Mouse (Mus musculus) CH12.LX (cell line): ENCODE results near the gene Wfdc6a. TPM values are rescaled to one million over a fixed set of nuclear protein-coding genes. Genes with fewer than 3 reads are reported as not detected.

ENCODE experiments used
- DNase-seq: peaks from one replicate; pipeline ENCODE4 v3.0.0-alpha.2; 2013; ENCODE audit errors: extremely low read depth
- H3K27ac ChIP-seq: 2 replicates; pipeline ENCODE4 v1.5.1; 2012; ENCODE audit warnings: low read depth, mild to moderate bottlenecking, control low read depth, moderate library complexity; ENCODE audit not compliant: insufficient read depth
- H3K27me3 ChIP-seq: replicated peaks from 2 replicates; pipeline ENCODE3; 2012; ENCODE audit warnings: inconsistent platforms
- H3K36me3 ChIP-seq, 2 experiments: replicated peaks in 1 of 2; 2 replicates each; pipeline versions ENCODE3 to v1.6.1; 2012; ENCODE audit warnings: inconsistent platforms in 1 of 2, low read length in 1 of 2, mild to moderate bottlenecking in 1 of 2, mixed read lengths in 1 of 2, moderate library complexity in 1 of 2; ENCODE audit not compliant: control insufficient read depth in 1 of 2, insufficient read depth in 1 of 2
- H3K4me1 ChIP-seq, 2 experiments: 2 replicates each; pipeline ENCODE4 v1.6.1; 2012; ENCODE audit warnings: inconsistent platforms in 1 of 2, moderate library complexity in 1 of 2; ENCODE audit not compliant: insufficient read depth in 2 of 2, control insufficient read depth in 1 of 2
- H3K4me2 ChIP-seq: 2 replicates; pipeline ENCODE4 v1.6.1; 2012; ENCODE audit warnings: low read depth, mild to moderate bottlenecking, control low read depth; ENCODE audit not compliant: poor library complexity, insufficient read depth, severe bottlenecking
- H3K4me3 ChIP-seq, 3 experiments: fragments of 150-350 bp in 1 of 3; sonication (generic) in 1 of 3; replicated peaks in 1 of 3; 2 replicates each; pipeline versions ENCODE3 to v1.5.1; 2011 to 2012; ENCODE audit warnings: low read depth in 2 of 3, low read length in 2 of 3, mild to moderate bottlenecking in 2 of 3, moderate library complexity in 2 of 3, control low read depth in 1 of 3, improper control_type of control experiment in 1 of 3, inconsistent platforms in 1 of 3, mixed read lengths in 1 of 3; ENCODE audit not compliant: poor library complexity in 1 of 3
- H3K79me2 ChIP-seq: replicated peaks from 2 replicates; pipeline ENCODE4 v1.6.1; 2012; ENCODE audit warnings: mild to moderate bottlenecking, moderate library complexity; ENCODE audit not compliant: control insufficient read depth, poor library complexity, insufficient read depth, severe bottlenecking; ENCODE audit errors: extremely low read depth
- H3K9ac ChIP-seq: 2 replicates; pipeline ENCODE4 v1.6.1; 2012; ENCODE audit warnings: low read depth, mild to moderate bottlenecking, control low read depth, moderate library complexity; ENCODE audit not compliant: insufficient read depth
- H3K9me3 ChIP-seq: replicated peaks from 2 replicates; pipeline ENCODE3; 2012; ENCODE audit warnings: low read length, inconsistent platforms, mixed read lengths
- BHLHE40 ChIP-seq: IDR thresholded peaks from 2 replicates; pipeline ENCODE4 v1.6.1; 2011; ENCODE audit warnings: mild to moderate bottlenecking, low read depth, low read length, improper control_type of control experiment
- CHD1 ChIP-seq: IDR thresholded peaks from 2 replicates; pipeline ENCODE4 v1.6.1; 2012; ENCODE audit warnings: low read depth, low read length, improper control_type of control experiment, inconsistent platforms
- CTCF ChIP-seq, 2 experiments: IDR thresholded peaks in 1 of 2; conservative IDR thresholded peaks in 1 of 2; 2 replicates each; pipeline ENCODE4 v1.5.1; 2011 to 2012; ENCODE audit warnings: low read depth in 2 of 2, low read length in 2 of 2, improper control_type of control experiment in 1 of 2, inconsistent platforms in 1 of 2, mild to moderate bottlenecking in 1 of 2, moderate library complexity in 1 of 2
- E2F4 ChIP-seq: IDR thresholded peaks from 2 replicates; pipeline ENCODE4 v1.6.1; 2011; ENCODE audit warnings: low read depth, low read length, improper control_type of control experiment; ENCODE audit not compliant: insufficient replicate concordance
- EP300 ChIP-seq: IDR thresholded peaks from 2 replicates; pipeline ENCODE4 v1.6.1; 2011; ENCODE audit warnings: low read length, improper control_type of control experiment
- ETS1 ChIP-seq: conservative IDR thresholded peaks from 2 replicates; pipeline ENCODE4 v1.6.1; 2012; ENCODE audit warnings: low read depth, mild to moderate bottlenecking, inconsistent platforms, low read length, improper control_type of control experiment, moderate library complexity
- GABPA ChIP-seq: IDR thresholded peaks from 2 replicates; pipeline ENCODE4 v1.6.1; 2012; ENCODE audit warnings: low read depth, low read length, improper control_type of control experiment, inconsistent platforms; ENCODE audit not compliant: insufficient replicate concordance
- HCFC1 ChIP-seq: IDR thresholded peaks from 2 replicates; pipeline ENCODE4 v1.6.1; 2012; ENCODE audit warnings: low read depth, mild to moderate bottlenecking, inconsistent platforms, low read length, improper control_type of control experiment
- IRF4 ChIP-seq: IDR thresholded peaks from 2 replicates; pipeline ENCODE4 v1.6.1; 2014; ENCODE audit warnings: low read depth, mild to moderate bottlenecking, inconsistent platforms, low read length, improper control_type of control experiment
- JUN ChIP-seq: IDR thresholded peaks from 2 replicates; pipeline ENCODE4 v1.6.1; 2011; ENCODE audit warnings: low read depth, mild to moderate bottlenecking, low read length, improper control_type of control experiment, moderate library complexity; ENCODE audit not compliant: insufficient read depth
- JUND ChIP-seq: conservative IDR thresholded peaks from 2 replicates; pipeline ENCODE4 v1.6.1; 2011; ENCODE audit warnings: low read depth, low read length, improper control_type of control experiment
- KAT2A ChIP-seq: IDR thresholded peaks from 2 replicates; pipeline ENCODE4 v1.6.1; 2012; ENCODE audit warnings: low read length, improper control_type of control experiment, inconsistent platforms; ENCODE audit not compliant: insufficient replicate concordance
- MAFK ChIP-seq: IDR thresholded peaks from 2 replicates; pipeline ENCODE4 v1.6.1; 2011; ENCODE audit warnings: low read length, improper control_type of control experiment; ENCODE audit not compliant: insufficient replicate concordance
- MAZ ChIP-seq: IDR thresholded peaks from 2 replicates; pipeline ENCODE4 v1.6.1; 2012; ENCODE audit warnings: low read depth, mild to moderate bottlenecking, inconsistent platforms, low read length, improper control_type of control experiment, moderate library complexity
- MXI1 ChIP-seq: IDR thresholded peaks from 2 replicates; pipeline ENCODE4 v1.6.1; 2011; ENCODE audit warnings: mild to moderate bottlenecking, low read depth, low read length, improper control_type of control experiment
- POLR2A ChIP-seq: IDR thresholded peaks from 2 replicates; pipeline ENCODE4 v1.6.1; 2011; ENCODE audit warnings: low read depth, mild to moderate bottlenecking, improper control_type of control experiment, low read length
- RAD21 ChIP-seq: IDR thresholded peaks from 2 replicates; pipeline ENCODE4 v1.6.1; 2011; ENCODE audit warnings: low read depth, mild to moderate bottlenecking, low read length, improper control_type of control experiment, moderate library complexity
- RCOR1 ChIP-seq: conservative IDR thresholded peaks from 2 replicates; pipeline ENCODE4 v1.6.1; 2012; ENCODE audit warnings: low read depth, mild to moderate bottlenecking, inconsistent platforms, low read length, improper control_type of control experiment
- SIN3A ChIP-seq: IDR thresholded peaks from 2 replicates; pipeline ENCODE4 v1.6.1; 2012; ENCODE audit warnings: low read length, improper control_type of control experiment, inconsistent platforms
- TCF12 ChIP-seq: IDR thresholded peaks from 2 replicates; pipeline ENCODE4 v1.6.1; 2014; ENCODE audit warnings: low read depth, mild to moderate bottlenecking, inconsistent platforms, low read length, improper control_type of control experiment
- ZKSCAN1 ChIP-seq: IDR thresholded peaks from 2 replicates; pipeline ENCODE4 v1.6.1; 2012; ENCODE audit warnings: low read depth, inconsistent platforms, low read length, improper control_type of control experiment, borderline replicate concordance
- dilution Hi-C: fragments of 300-500 bp; cut with MboI; formaldehyde crosslinking; loops from 2 replicates; pipeline ENCODE4 v1.14.3; 2020; ENCODE audit warnings: low sequenced_read_pairs; ENCODE audit not compliant: extremely low pct_unique_long_range_greater_than_20kb, extremely low pct_ligation_motif_present
- in situ Hi-C: fragments of 300-500 bp; cut with MboI; formaldehyde crosslinking; loops from 3 replicates; pipeline ENCODE4 v1.14.3; 2019; ENCODE audit warnings: low sequenced_read_pairs, low pct_ligation_motif_present, low pct_unique_long_range_greater_than_20kb, mixed read lengths
- polyA plus RNA-seq: library from polyadenylated mRNA; unstranded; fragments of >175 nt; gene quantifications from 2 replicates; pipeline ENCODE4 v1.2.1, GENCODE M21; 2012; ENCODE audit warnings: low read depth; ENCODE audit not compliant: insufficient read length
- total RNA-seq, 2 experiments: library from RNA; depleted of rRNA; stranded (reverse); fragments of 300-350 nt in 1 of 2; fragments of >200 nt in 1 of 2; gene quantifications; 2 replicates each; pipeline ENCODE4 v1.2.3; 2012 to 2014

Gene Wfdc6a
- total and polyA plus RNA-seq, 3 experiments, result not detected

DNA sequence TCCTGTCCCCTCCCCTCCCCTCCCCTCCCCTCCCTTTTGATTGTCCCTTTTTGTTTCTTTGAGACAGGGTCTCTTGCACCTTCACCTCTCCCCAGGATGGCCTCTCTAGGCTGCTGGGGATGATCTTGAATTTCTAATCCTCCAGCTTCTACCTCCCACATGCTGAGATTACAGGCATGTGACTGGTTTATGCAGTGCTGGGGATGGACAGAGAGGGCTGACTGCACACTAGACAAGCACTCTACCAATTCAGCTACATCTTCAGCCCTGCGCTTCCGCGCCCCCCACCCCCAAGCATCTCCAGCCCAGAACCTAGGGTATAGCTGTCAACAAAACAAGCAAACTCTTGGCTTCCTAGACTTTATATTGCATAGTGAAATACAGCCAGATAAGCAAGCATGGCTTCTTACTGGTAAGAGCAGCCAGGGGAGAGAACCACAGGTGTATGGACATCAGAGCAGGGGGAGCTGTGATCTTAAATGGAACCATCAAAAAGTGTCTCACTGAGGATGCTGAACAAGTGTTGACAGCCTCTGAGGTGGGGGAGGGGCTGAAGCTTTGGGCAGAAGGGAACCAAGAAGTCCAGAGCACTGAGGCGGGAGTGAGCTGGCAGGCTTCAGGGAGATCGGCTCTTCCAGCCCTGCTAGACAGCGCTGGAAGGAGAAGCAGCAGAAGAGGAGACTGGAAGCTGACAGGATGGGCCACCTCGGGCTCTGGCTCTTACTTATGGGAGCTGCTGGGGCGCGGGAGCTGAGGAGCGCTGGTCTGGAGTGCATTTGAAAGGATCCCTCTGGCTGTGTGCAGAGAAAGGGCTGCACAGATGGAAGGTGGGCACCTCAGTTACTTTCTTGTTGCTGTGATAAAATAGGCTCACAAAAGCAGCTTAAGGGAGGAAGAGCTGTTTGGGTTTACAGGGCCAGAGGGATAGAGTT is 35.0 kb downstream of the Wfdc6a start:
- Histone ChIP-seq H3K4me2 (no peak overlapping the region), H3K9me3 (no peaks in the 10 kb centered on the region), H3K9ac (no peak overlapping the region), H3K4me1 (no peaks in the 10 kb centered on the region), H3K27me3 (peaks cover 91% of the 10 kb centered on the region), H3K27ac (no peak overlapping the region), H3K36me3 (no peaks in the 10 kb centered on the region), H3K79me2 (no peaks in the 10 kb centered on the region), H3K4me3 (no peak overlapping the region)
- dilution Hi-C loops (no loop called here), in situ Hi-C loops (no loop called here)
- TF ChIP-seq HCFC1, result no peak
- no peak for TF ChIP-seq POLR2A
- TF ChIP-seq CHD1, result no peak
- TF ChIP-seq RCOR1, result no peak
- no peak for DNase-seq

DNA sequence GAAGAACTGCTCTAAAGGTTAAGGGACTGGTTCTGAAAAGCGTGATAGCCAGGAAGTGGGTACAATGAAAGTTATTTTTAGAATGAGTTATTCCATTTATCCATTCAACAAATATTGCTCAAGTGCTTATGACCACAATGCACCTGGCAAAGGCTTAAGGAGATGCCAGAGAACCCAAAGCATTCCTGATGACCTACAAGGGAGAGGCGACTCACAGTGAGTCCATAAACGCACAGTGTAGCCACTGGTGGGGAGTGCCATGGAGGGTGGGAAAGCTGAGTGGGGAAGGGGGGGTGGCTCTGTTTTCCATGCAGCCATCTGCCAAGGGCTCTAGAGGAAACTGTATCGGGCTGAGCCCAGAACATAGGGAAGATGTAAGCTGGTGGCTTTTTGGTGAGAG is 35.9 kb downstream of the Wfdc6a start:
- H3K9me3 ChIP-seq, result no peaks in the 10 kb centered on the region
- H3K27me3 ChIP-seq, result peaks cover 90% of the 10 kb centered on the region
- in situ Hi-C loops (no loop called here), dilution Hi-C loops (no loop called here)
- no peak overlapping the region for H3K9ac ChIP-seq
- no peak overlapping the region for H3K4me2 ChIP-seq
- no peak overlapping the region for H3K27ac ChIP-seq
- no peaks in the 10 kb centered on the region for H3K79me2 ChIP-seq
- H3K36me3 ChIP-seq, result no peaks in the 10 kb centered on the region
- H3K4me1 ChIP-seq, result no peaks in the 10 kb centered on the region
- TF ChIP-seq KAT2A, result no peak
- no peak for TF ChIP-seq MAZ
- no peak for TF ChIP-seq SIN3A
- TF ChIP-seq CTCF (conservative IDR thresholded peaks at IDR 0.05 in 1 of 2, IDR thresholded peaks at IDR 0.05 in 1 of 2; ENCODE audit: low read depth in 2 of 2, low read length in 2 of 2), result no peak
- TF ChIP-seq POLR2A, result no peak
- DNase-seq, result no peak
- no peak overlapping the region for H3K4me3 ChIP-seq

DNA sequence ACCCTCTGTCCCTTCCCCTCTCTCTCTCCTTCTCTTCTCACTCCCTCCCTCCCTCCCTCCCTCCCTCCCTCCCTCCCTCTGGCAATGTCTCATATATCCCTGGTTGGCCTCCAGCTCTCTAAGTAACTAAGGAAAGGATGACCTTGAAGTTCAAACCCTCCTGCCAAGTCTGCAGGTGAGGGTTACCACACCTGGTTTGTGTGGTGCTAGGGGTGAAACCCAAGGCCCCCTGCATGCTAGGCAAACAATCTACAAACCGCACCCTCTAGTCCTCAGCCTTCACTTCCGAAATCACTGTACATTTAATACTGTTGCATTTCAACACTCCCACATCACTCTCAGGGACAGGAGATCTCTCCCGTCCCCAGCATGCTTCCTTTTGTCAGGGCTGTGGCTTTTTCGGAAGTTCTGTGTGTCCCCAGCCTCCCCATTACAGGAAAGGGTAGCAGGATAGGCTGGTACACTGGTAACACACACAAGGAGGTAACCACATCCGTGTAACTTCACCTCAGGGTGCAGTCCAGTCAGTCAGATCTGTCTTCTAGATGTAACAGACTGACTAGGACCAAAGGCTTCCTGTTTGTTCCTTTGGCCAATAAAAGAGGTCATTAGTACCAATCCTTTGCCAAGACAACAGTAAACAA is 40.7 kb downstream of the Wfdc6a start:
- DNase-seq, result no peak
- H3K4me2 ChIP-seq, result no peak overlapping the region
- no peaks in the 10 kb centered on the region for H3K36me3 ChIP-seq
- no peak for TF ChIP-seq BHLHE40
- no peak for TF ChIP-seq CHD1
- no peak for TF ChIP-seq ZKSCAN1
- no peak for TF ChIP-seq GABPA
- no peak for TF ChIP-seq RAD21
- no peak for TF ChIP-seq MXI1
- TF ChIP-seq MAFK, result no peak
- TF ChIP-seq IRF4, result no peak
- TF ChIP-seq MAZ, result no peak
- TF ChIP-seq EP300, result no peak
- no peak for TF ChIP-seq JUN
- TF ChIP-seq ETS1, result no peak
- TF ChIP-seq TCF12, result no peak
- no peak for TF ChIP-seq CTCF (conservative IDR thresholded peaks at IDR 0.05 in 1 of 2, IDR thresholded peaks at IDR 0.05 in 1 of 2; ENCODE audit: low read depth in 2 of 2, low read length in 2 of 2)
- TF ChIP-seq KAT2A, result no peak
- TF ChIP-seq JUND, result no peak
- no peak for TF ChIP-seq SIN3A
- TF ChIP-seq E2F4, result no peak
- in situ Hi-C loops, result no loop called here
- dilution Hi-C loops, result no loop called here
- H3K27ac ChIP-seq, result no peak overlapping the region
- no peaks in the 10 kb centered on the region for H3K79me2 ChIP-seq
- H3K9me3 ChIP-seq, result peaks cover 11% of the 10 kb centered on the region
- H3K9ac ChIP-seq, result no peak overlapping the region
- no peaks in the 10 kb centered on the region for H3K4me1 ChIP-seq
- H3K4me3 ChIP-seq, result no peak overlapping the region
- peaks cover 87% of the 10 kb centered on the region for H3K27me3 ChIP-seq
